Mouse (Mus musculus): ENCODE measurements around the gene Ahctf1. TPM values are rescaled to one million over a fixed set of nuclear protein-coding genes. Genes with fewer than 3 reads are reported as not detected.

Ahctf1 gene
- total and polyA plus RNA-seq, 3 experiments = 79.2 to 111 (median 96.0) TPM

DNA sequence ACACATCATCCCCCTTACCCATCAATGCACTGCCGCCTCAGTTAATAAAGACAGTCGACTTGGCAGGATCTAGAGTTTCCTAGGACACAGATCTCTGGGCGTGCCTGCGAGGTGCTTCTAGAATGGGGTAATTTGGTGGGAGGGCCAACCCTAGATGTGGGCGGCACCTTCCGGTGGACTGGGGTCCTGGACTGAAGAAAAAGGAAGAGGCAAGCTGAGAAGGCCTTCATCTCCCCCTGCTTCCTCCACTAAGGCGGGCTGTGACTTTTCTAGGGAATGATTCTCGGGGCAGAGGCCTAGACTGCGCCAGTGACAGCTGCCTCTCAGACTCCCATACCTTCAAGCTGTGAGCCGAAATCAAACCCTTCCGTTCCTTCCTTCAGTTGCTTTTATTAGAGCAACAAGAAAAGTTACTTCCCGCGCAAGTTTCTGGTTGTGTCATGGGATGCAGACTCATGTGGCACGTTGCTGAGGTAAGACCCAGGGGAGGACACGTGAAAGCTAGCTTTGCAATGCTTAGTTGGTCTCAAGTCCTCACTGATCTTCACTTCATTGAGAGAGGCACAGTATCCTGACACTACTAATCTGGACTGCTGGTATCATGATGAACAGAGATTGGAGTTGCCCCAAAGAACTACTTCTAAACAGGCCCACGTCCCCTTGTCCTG, 42.5 kb upstream of the Ahctf1 start (continued):
- TF ChIP-seq MXI1 (IDR thresholded peaks at IDR 0.05; ENCODE audit: low read depth, low read length) (peak; percentile 84; the same call in 1 of the 2 replicates), MYC (IDR thresholded peaks at IDR 0.05; ENCODE audit: low read depth, low read length) (peak; percentile 81; the same call in 1 of the 2 replicates), E2F4 (IDR thresholded peaks at IDR 0.05; ENCODE audit: insufficient replicate concordance, low read depth, low read length) (no peak), SMC3 (IDR thresholded peaks at IDR 0.05; ENCODE audit: low read depth, low read length) (no peak), RAD21 (IDR thresholded peaks at IDR 0.05; ENCODE audit: low read depth, low read length) (no peak), BHLHE40 (IDR thresholded peaks at IDR 0.05; ENCODE audit: low read depth, low read length) (peak; percentile 94), NRF1 (IDR thresholded peaks at IDR 0.05; ENCODE audit: low read depth, low read length) (no peak), JUND (conservative IDR thresholded peaks at IDR 0.05; ENCODE audit: low read depth, low read length) (no peak), MAX (IDR thresholded peaks at IDR 0.05; ENCODE audit: low read length) (peak; percentile 64; the same call in 1 of the 2 replicates), SIN3A (IDR thresholded peaks at IDR 0.05; ENCODE audit: low read length) (0 out of 2 replicates have a peak, but pooled peaks have one; percentile 51), MEF2A (IDR thresholded peaks at IDR 0.05; ENCODE audit: borderline replicate concordance, low read depth, low read length) (no peak), KAT2A (IDR thresholded peaks at IDR 0.05; ENCODE audit: insufficient replicate concordance, low read length) (0 out of 2 replicates have a peak, but pooled peaks have one; percentile 19), UBTF (IDR thresholded peaks at IDR 0.05; ENCODE audit: low read depth, low read length) (no peak)

GRCm38 (mm10) chr1:179844894-179845293, 41.4 kb upstream of the Ahctf1 start:
- no peaks in the 10 kb centered on the region for H3K9me3 ChIP-seq (replicated peaks; ENCODE audit: low read length)
- no peak overlapping the region for H3K9ac ChIP-seq (ENCODE audit: insufficient read depth, low read depth)
- TF ChIP-seq GABPA (IDR thresholded peaks at IDR 0.05; ENCODE audit: insufficient replicate concordance, low read depth, low read length) (no peak), MAZ (IDR thresholded peaks at IDR 0.05; ENCODE audit: low read depth, low read length) (peak; percentile 74), MAX (IDR thresholded peaks at IDR 0.05; ENCODE audit: low read length) (no peak), SMC3 (IDR thresholded peaks at IDR 0.05; ENCODE audit: low read depth, low read length) (peak; percentile 79), IRF4 (IDR thresholded peaks at IDR 0.05; ENCODE audit: low read depth, low read length) (peak; percentile 23; the same call in 1 of the 2 replicates), JUND (conservative IDR thresholded peaks at IDR 0.05; ENCODE audit: low read depth, low read length) (peak; percentile 43; the same call in 1 of the 2 replicates), RAD21 (IDR thresholded peaks at IDR 0.05; ENCODE audit: low read depth, low read length) (peak; percentile 76), JUN (IDR thresholded peaks at IDR 0.05; ENCODE audit: insufficient read depth, low read depth, low read length) (peak; percentile 49), POLR2A (IDR thresholded peaks at IDR 0.05; ENCODE audit: low read depth, low read length) (0 out of 2 replicates have a peak, but pooled peaks have one; percentile 18), CTCF (conservative IDR thresholded peaks at IDR 0.05 in 1 of 2, IDR thresholded peaks at IDR 0.05 in 1 of 2; ENCODE audit: low read depth in 2 of 2, low read length in 2 of 2) (peak; percentile 44 to 81; a peak in 2 of 4 replicates)
- DNase-seq (ENCODE audit: extremely low read depth) = peak; percentile 90
- H3K27ac ChIP-seq (ENCODE audit: insufficient read depth, low read depth) = no peak overlapping the region
- peak overlapping the region in 2 of 3 experiments; percentile 21 to 61 for H3K4me3 ChIP-seq (replicated peaks in 1 of 3; ENCODE audit: low read depth in 2 of 3, low read length in 2 of 3, poor library complexity in 1 of 3)
- H3K27me3 ChIP-seq (replicated peaks) = no peaks in the 10 kb centered on the region
- peaks cover 3 to 40% of the 10 kb centered on the region in 2 experiments; a peak in 3 of 4 replicates for H3K4me1 ChIP-seq (ENCODE audit: control insufficient read depth in 1 of 2, insufficient read depth in 2 of 2)
- H3K79me2 ChIP-seq (replicated peaks; ENCODE audit: control insufficient read depth, extremely low read depth, insufficient read depth, poor library complexity, severe bottlenecking) = 0 out of 2 replicates have a peak, but pooled peaks cover 2% of the 10 kb centered on the region
- in situ Hi-C loops (cut with MboI; ENCODE audit: low pct_ligation_motif_present, low pct_unique_long_range_greater_than_20kb, low sequenced_read_pairs) = loop anchor here (5.0 to 25.0 kb wide), 4 partner anchors 43 to 362 kb away; partner anchors contain the start of genes Ahctf1 and Gm10518
- H3K36me3 ChIP-seq (replicated peaks in 1 of 2; ENCODE audit: control insufficient read depth in 1 of 2, insufficient read depth in 1 of 2, low read length in 1 of 2) = peaks cover 10 to 37% of the 10 kb centered on the region in 2 experiments
- dilution Hi-C loops (cut with MboI; ENCODE audit: extremely low pct_ligation_motif_present, extremely low pct_unique_long_range_greater_than_20kb, low sequenced_read_pairs) = no loop called here
- H3K4me2 ChIP-seq (ENCODE audit: insufficient read depth, low read depth, poor library complexity, severe bottlenecking) = peak overlapping the region; percentile 30; the same call in 1 of the 2 replicates
